Comparison of ENCODE assay signal across 25 mouse cellular contexts in genomic region chr15:96020465-96020864, GRCm38 (mm10).
"Had no signal": no experiment of that assay in that cellular context is flagged by ENCODE, and none has a peak within 500 bp of the region (broad histone marks: within the 10 kb centered on the region; RNA-seq: fewer than 3 reads in every experiment).

No protein-coding gene starts in this region.

- H3K4me1 ChIP-seq: embryonic facial prominence, embryonic 10.5 days; embryonic facial prominence, embryonic 12.5 days; embryonic facial prominence, embryonic 13.5 days; embryonic facial prominence, embryonic 15.5 days; forebrain, embryonic 10.5 days; forebrain, embryonic 12.5 days; forebrain, embryonic 13.5 days; forebrain, embryonic 15.5 days; heart, embryonic 10.5 days had no signal

- H3K4me2 ChIP-seq: embryonic facial prominence, embryonic 12.5 days; embryonic facial prominence, embryonic 13.5 days; embryonic facial prominence, embryonic 15.5 days; forebrain, embryonic 12.5 days; forebrain, embryonic 13.5 days; forebrain, embryonic 15.5 days had no signal

- H3K27me3 ChIP-seq: embryonic facial prominence, embryonic 12.5 days; embryonic facial prominence, embryonic 13.5 days; embryonic facial prominence, embryonic 15.5 days; forebrain, embryonic 12.5 days; forebrain, embryonic 13.5 days; forebrain, embryonic 15.5 days had no signal

- H3K9me3 ChIP-seq: forebrain, embryonic 15.5 days had no signal

- H3K36me3 ChIP-seq: embryonic facial prominence, embryonic 10.5 days; embryonic facial prominence, embryonic 12.5 days; embryonic facial prominence, embryonic 15.5 days; forebrain, embryonic 10.5 days; forebrain, embryonic 12.5 days; forebrain, embryonic 15.5 days; heart, embryonic 10.5 days had no signal

- H3K27ac ChIP-seq: embryonic facial prominence, embryonic 10.5 days; embryonic facial prominence, embryonic 12.5 days; embryonic facial prominence, embryonic 13.5 days; embryonic facial prominence, embryonic 15.5 days; forebrain, embryonic 10.5 days; forebrain, embryonic 12.5 days; forebrain, embryonic 13.5 days; forebrain, embryonic 15.5 days; gastrocnemius, adult 2 months; heart, adult 2 months; heart, embryonic 10.5 days had no signal

- H3K4me3 ChIP-seq: embryonic facial prominence, embryonic 10.5 days; embryonic facial prominence, embryonic 12.5 days; embryonic facial prominence, embryonic 13.5 days; embryonic facial prominence, embryonic 15.5 days; erythroblast, embryonic 14.5 days; forebrain, embryonic 10.5 days; forebrain, embryonic 12.5 days; forebrain, embryonic 13.5 days; forebrain, embryonic 15.5 days; gastrocnemius, adult 2 months; heart, adult 2 months; heart, embryonic 10.5 days had no signal

- DNase-seq: cerebellum, adult 9-11 months; cerebellum, postnatal 10 days; cerebellum, postnatal 14 days; cerebellum, postnatal 25 days; cerebellum, postnatal 36 days; embryo, embryonic 11 days; forebrain, postnatal 0 days; gastrocnemius, adult 2 months; gastrocnemius, postnatal 10 days; gastrocnemius, postnatal 14 days; gastrocnemius, postnatal 25 days; gastrocnemius, postnatal 36 days; heart, adult 11 months; heart, adult 18-20 months; heart, adult 2 months had no signal

- H3K9ac ChIP-seq: embryonic facial prominence, embryonic 12.5 days; embryonic facial prominence, embryonic 13.5 days; embryonic facial prominence, embryonic 15.5 days; forebrain, embryonic 12.5 days; forebrain, embryonic 13.5 days; forebrain, embryonic 15.5 days; forebrain, postnatal 0 days had no signal
